Mouse (Mus musculus): ENCODE data around the gene Notch4. TPM values are rescaled to one million over a fixed set of nuclear protein-coding genes. Genes with fewer than 3 reads are reported as not detected.
"Not testable (repeated sequence)": the region's sequence is repeated elsewhere in the genome, so short reads cannot be mapped to it uniquely, and the experiment has no call there.

Notch4 gene
- polyA plus RNA-seq (2014; fragmentation: Nextera tagmentation; extraction: Ambion mirVana): 11.1 and 12.1 TPM in 2 replicates

DNA sequence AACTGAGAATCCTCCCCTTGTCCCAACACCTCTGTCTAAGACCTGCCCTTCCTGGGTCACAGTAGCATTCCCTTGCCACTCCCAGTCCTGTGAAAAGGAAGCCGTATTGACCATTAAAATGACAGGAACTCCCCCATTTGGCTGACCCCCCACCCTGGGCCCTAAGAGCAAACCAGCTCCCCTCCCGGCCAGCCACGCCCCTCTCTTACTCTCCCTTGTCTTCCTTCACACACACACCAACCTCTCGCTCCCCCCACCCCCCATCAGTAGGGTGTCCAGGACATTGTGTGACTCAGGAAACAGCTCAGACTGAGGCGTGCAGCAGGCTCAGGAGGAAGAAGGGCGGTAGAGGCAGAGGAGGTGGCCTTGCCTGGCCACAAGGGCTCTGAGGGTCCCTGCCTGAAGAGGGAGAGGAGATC, at the start of gene Notch4:
Notch4 (plus strand) TSS at position 266 of the 419 bp plus-strand sequence.
- H3K4me2 ChIP-seq (replicated peaks): no peak within 1 kb of the TSS; the same call in 1 of the 2 replicates
- H3K9ac ChIP-seq: no peak within 1 kb of the TSS
- peak within 1 kb of the TSS; percentile 35; the same call in 1 of the 2 replicates for H3K27ac ChIP-seq
- no peaks in the 10 kb centered on the region for H3K9me3 ChIP-seq (ENCODE audit: control insufficient read depth, low read length)
- H3K4me1 ChIP-seq (replicated peaks; ENCODE audit: control insufficient read depth, insufficient read depth, low read length): no peaks in the 10 kb centered on the region
- H3K36me3 ChIP-seq (replicated peaks; ENCODE audit: control insufficient read depth, insufficient read depth): no peaks in the 10 kb centered on the region
- H3K27me3 ChIP-seq (ENCODE audit: control insufficient read depth, insufficient read depth, low read length): no peaks in the 10 kb centered on the region
- DNase-seq (ENCODE audit: low spot score): no peak
- H3K4me3 ChIP-seq (replicated peaks; ENCODE audit: low read length): no peak within 1 kb of the TSS
- no peak for ATAC-seq (ENCODE audit: low FRiP score)
- 16% methylated on average over 6 of the region's 6 CpGs for WGBS

DNA sequence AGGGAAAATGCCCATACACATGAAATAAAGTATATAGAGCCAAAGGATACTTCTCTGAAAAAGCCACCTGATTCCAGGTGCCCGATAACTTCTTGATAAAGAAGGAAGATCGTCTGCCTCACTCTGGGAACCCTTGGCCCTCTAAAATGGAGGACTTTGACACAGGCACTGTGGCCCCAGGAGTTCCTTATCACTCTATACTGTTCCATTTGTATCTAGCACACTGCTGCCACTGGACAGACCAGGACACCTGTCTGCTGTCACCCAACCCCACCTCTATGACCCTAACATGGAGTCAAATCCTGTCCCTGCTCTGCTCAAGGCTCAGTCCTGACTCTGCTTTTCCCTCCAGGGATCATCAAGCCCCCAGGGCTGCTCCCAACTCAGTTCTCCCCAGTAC, 47.6 kb upstream of the Notch4 start:
- H3K4me2 ChIP-seq (replicated peaks): no peak overlapping the region
- WGBS: 63% methylated on average over 2 of the region's 2 CpGs
- DNase-seq (ENCODE audit: low spot score) (no peak), ATAC-seq (ENCODE audit: low FRiP score) (no peak)
- no peaks in the 10 kb centered on the region for H3K4me1 ChIP-seq (replicated peaks; ENCODE audit: control insufficient read depth, insufficient read depth, low read length)
- no peaks in the 10 kb centered on the region for H3K27me3 ChIP-seq (ENCODE audit: control insufficient read depth, insufficient read depth, low read length)
- H3K4me3 ChIP-seq (replicated peaks; ENCODE audit: low read length): no peak overlapping the region
- H3K36me3 ChIP-seq (replicated peaks; ENCODE audit: control insufficient read depth, insufficient read depth): no peaks in the 10 kb centered on the region
- no peak overlapping the region for H3K27ac ChIP-seq
- H3K9me3 ChIP-seq (ENCODE audit: control insufficient read depth, low read length): no peaks in the 10 kb centered on the region
- no peak overlapping the region for H3K9ac ChIP-seq

DNA sequence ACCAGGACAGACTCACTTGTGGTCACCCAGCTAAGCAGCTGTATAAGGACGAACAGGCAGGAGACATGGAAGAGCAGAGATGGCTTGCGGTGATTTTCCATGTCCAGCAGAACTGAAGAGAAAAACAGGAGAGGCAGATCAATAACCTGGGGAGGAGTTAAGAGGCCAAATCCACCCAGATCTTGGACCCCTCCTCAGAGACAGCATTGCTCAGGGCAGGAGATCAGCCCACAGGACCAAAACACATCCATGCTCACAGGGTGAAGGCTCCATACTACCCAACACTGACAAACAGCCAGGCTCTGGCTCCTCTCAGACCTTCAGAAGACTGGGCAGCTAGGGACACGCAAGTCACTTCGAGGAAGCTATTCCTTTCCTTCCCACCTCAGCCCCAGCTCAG, 46.8 kb upstream of the Notch4 start, which contains the start of gene Btnl6:
Btnl6 (minus strand) TSS at position 101 of the 400 bp plus-strand sequence.
- ATAC-seq (ENCODE audit: low FRiP score): no peak
- Histone ChIP-seq H3K4me1 (replicated peaks; ENCODE audit: control insufficient read depth, insufficient read depth, low read length) (no peaks in the 10 kb centered on the region), H3K4me3 (replicated peaks; ENCODE audit: low read length) (no peak within 1 kb of the TSS), H3K9ac (no peak within 1 kb of the TSS), H3K36me3 (replicated peaks; ENCODE audit: control insufficient read depth, insufficient read depth) (no peaks in the 10 kb centered on the region), H3K4me2 (replicated peaks) (no peak within 1 kb of the TSS), H3K27ac (no peak within 1 kb of the TSS), H3K9me3 (ENCODE audit: control insufficient read depth, low read length) (no peaks in the 10 kb centered on the region), H3K27me3 (ENCODE audit: control insufficient read depth, insufficient read depth, low read length) (no peaks in the 10 kb centered on the region)
- DNase-seq (ENCODE audit: low spot score): no peak
- 89% methylated on average over 4 of the region's 4 CpGs for WGBS

DNA sequence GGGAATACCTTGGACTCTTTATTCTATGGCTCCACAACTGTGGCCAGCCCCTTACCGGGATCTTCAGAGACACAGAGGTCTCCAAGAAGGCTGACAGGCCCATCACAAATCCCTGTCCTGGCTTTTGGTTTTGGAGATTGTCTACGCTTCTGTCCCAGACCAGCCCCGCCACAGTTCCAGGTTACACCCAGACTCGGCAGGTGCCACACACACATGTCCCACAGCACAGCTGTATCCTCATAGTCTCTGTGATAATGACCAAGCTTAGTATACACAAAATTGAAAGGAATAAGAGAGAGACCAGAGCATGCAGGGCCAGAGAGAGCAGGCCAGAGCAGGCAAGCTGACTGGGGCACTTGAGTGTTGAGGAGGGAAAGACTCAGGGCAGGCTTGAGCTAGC, 46.3 kb upstream of the Notch4 start:
- no peaks in the 10 kb centered on the region for H3K9me3 ChIP-seq (ENCODE audit: control insufficient read depth, low read length)
- H3K9ac ChIP-seq: no peak overlapping the region
- no peak for DNase-seq (ENCODE audit: low spot score)
- H3K36me3 ChIP-seq (replicated peaks; ENCODE audit: control insufficient read depth, insufficient read depth): no peaks in the 10 kb centered on the region
- no peak overlapping the region for H3K27ac ChIP-seq
- no peak for ATAC-seq (ENCODE audit: low FRiP score)
- no peak overlapping the region for H3K4me3 ChIP-seq (replicated peaks; ENCODE audit: low read length)
- no peaks in the 10 kb centered on the region for H3K27me3 ChIP-seq (ENCODE audit: control insufficient read depth, insufficient read depth, low read length)
- 94% methylated on average over 4 of the region's 4 CpGs for WGBS
- H3K4me2 ChIP-seq (replicated peaks): no peak overlapping the region
- no peaks in the 10 kb centered on the region for H3K4me1 ChIP-seq (replicated peaks; ENCODE audit: control insufficient read depth, insufficient read depth, low read length)

DNA sequence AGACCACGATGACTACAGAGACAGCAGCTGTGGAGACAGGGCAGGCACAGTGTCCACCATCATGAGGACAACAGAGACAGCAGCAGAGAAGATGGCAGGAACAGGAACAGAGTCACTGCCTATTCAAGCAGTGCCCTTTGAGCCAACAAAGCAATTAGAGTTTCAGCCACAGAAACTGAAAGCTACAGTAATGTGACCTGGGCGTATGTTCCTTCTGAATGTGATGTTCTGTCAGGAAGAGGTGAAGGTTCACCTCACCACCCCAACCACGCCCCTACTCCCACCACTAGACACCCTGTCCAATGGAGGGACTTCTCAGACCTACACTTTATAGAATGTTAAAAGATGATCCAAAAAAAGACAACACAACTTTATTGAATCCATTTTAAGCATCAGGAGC, 45.5 kb upstream of the Notch4 start:
- 80% methylated on average over 3 of the region's 3 CpGs for WGBS
- not testable (repeated sequence) for H3K4me1 ChIP-seq (replicated peaks; ENCODE audit: control insufficient read depth, insufficient read depth, low read length); H3K9me3 ChIP-seq (ENCODE audit: control insufficient read depth, low read length); H3K4me3 ChIP-seq (replicated peaks; ENCODE audit: low read length); H3K36me3 ChIP-seq (replicated peaks; ENCODE audit: control insufficient read depth, insufficient read depth); H3K27ac ChIP-seq; DNase-seq (ENCODE audit: low spot score); ATAC-seq (ENCODE audit: low FRiP score); H3K27me3 ChIP-seq (ENCODE audit: control insufficient read depth, insufficient read depth, low read length); H3K9ac ChIP-seq; H3K4me2 ChIP-seq (replicated peaks)

DNA sequence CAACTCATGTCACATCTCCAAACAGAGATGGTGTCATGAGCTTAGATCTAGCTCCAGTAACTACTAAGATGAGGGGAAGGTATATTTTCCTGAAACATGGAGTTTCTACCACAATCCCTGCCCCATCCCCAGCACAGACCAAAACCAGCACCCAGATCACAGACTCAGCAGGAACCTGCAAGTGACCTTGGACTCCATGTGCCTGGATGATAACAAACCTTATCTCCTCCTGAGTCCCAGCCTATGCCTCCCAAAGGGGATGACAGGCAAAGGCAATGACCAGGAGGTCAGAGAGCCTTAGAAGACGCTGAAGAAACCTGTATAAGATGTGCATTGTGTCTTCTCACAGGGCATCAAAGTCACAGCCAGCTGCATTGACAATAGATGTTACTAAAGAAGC, 45.1 kb upstream of the Notch4 start:
- no peak overlapping the region for H3K4me3 ChIP-seq (replicated peaks; ENCODE audit: low read length)
- 90% methylated on average over 1 of the region's 1 CpGs for WGBS

DNA sequence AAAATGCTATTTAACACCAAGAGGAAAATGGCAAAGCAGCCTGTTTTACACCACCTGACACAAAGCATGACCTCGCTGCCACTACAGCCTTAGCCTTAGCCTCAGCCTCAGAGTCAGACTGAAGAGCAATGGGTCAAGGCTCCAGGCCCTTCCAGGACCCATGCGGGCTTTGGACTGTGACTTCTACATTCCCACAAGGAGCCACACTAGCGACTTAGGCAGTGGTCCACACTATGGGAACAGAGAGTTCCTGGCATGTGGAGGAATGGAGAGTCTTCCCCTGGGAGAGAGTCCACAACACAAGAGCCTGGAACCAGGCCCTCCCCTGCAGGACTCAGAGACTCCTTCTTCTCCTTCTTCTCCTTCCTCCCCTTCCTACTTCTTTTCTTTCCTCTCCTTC, 31.4 kb upstream of the Notch4 start:
- 84% methylated on average over 3 of the region's 3 CpGs for WGBS
- no peak overlapping the region for H3K9ac ChIP-seq

More for the DNA sequence above, 45.1 kb upstream of the Notch4 start:
- H3K27me3 ChIP-seq (ENCODE audit: control insufficient read depth, insufficient read depth, low read length): no peaks in the 10 kb centered on the region
- no peak overlapping the region for H3K4me2 ChIP-seq (replicated peaks)
- H3K27ac ChIP-seq: no peak overlapping the region
- ATAC-seq (ENCODE audit: low FRiP score) (no peak), DNase-seq (ENCODE audit: low spot score) (no peak)
- no peaks in the 10 kb centered on the region for H3K36me3 ChIP-seq (replicated peaks; ENCODE audit: control insufficient read depth, insufficient read depth)
- no peak overlapping the region for H3K9ac ChIP-seq
- H3K9me3 ChIP-seq (ENCODE audit: control insufficient read depth, low read length): no peaks in the 10 kb centered on the region
- no peaks in the 10 kb centered on the region for H3K4me1 ChIP-seq (replicated peaks; ENCODE audit: control insufficient read depth, insufficient read depth, low read length)

DNA sequence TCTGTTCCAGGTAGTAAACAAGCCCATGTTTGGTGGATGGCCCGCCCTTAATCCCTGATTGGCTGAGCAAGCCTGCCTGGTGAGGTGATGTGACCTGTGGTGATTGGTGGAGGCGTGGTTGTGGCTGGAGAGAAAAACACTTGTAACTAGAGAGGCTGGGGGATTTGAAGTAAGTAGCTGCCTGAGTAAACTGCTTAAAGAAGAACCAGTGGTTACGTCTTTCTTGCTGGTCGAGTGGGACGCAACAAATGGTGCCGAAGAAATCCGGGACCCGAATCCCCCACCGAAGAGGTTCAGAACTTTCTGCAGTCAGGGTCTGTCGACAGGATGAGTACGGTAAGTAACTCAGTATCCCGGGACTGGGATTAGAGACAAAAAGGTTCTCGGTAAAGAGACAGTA, 20.5 kb upstream of the Notch4 start:
- 96% methylated on average over 12 of the region's 13 CpGs for WGBS
- not testable (repeated sequence) for H3K27me3 ChIP-seq (ENCODE audit: control insufficient read depth, insufficient read depth, low read length); DNase-seq (ENCODE audit: low spot score); H3K36me3 ChIP-seq (replicated peaks; ENCODE audit: control insufficient read depth, insufficient read depth); H3K4me2 ChIP-seq (replicated peaks); H3K9ac ChIP-seq; H3K9me3 ChIP-seq (ENCODE audit: control insufficient read depth, low read length); ATAC-seq (ENCODE audit: low FRiP score); H3K27ac ChIP-seq; H3K4me1 ChIP-seq (replicated peaks; ENCODE audit: control insufficient read depth, insufficient read depth, low read length); H3K4me3 ChIP-seq (replicated peaks; ENCODE audit: low read length)

More for the DNA sequence above, 31.4 kb upstream of the Notch4 start:
- Histone ChIP-seq H3K36me3 (replicated peaks; ENCODE audit: control insufficient read depth, insufficient read depth) (no peaks in the 10 kb centered on the region), H3K4me1 (replicated peaks; ENCODE audit: control insufficient read depth, insufficient read depth, low read length) (no peaks in the 10 kb centered on the region), H3K27me3 (ENCODE audit: control insufficient read depth, insufficient read depth, low read length) (no peaks in the 10 kb centered on the region), H3K9me3 (ENCODE audit: control insufficient read depth, low read length) (no peaks in the 10 kb centered on the region), H3K4me3 (replicated peaks; ENCODE audit: low read length) (no peak overlapping the region), H3K27ac (no peak overlapping the region), H3K4me2 (replicated peaks) (no peak overlapping the region)
- ATAC-seq (ENCODE audit: low FRiP score): no peak
- DNase-seq (ENCODE audit: low spot score): no peak

DNA sequence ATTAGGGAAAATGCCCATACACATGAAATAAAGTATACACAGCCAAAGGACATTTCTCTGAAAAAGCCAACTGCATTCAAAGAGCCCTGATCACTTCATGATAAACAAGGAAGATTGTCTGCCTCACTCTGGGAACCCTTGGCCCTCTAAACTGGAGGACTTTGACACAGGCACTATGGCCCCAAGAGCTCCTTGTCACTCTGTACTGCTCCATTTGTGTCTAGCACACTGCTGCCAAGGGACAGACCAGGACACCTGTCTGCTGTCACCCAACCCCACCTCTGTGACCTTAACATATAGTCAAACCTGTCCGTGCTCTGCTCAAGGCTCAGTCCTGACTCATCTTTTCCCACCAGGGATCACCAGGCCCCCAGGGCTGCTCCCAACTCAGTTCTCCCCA, 17.3 kb upstream of the Notch4 start:
- 95% methylated on average over 1 of the region's 1 CpGs for WGBS
- H3K9me3 ChIP-seq (ENCODE audit: control insufficient read depth, low read length): no peaks in the 10 kb centered on the region
- no peaks in the 10 kb centered on the region for H3K36me3 ChIP-seq (replicated peaks; ENCODE audit: control insufficient read depth, insufficient read depth)
- no peak overlapping the region for H3K27ac ChIP-seq
- DNase-seq (ENCODE audit: low spot score): no peak
- no peak overlapping the region for H3K4me2 ChIP-seq (replicated peaks)
- no peaks in the 10 kb centered on the region for H3K27me3 ChIP-seq (ENCODE audit: control insufficient read depth, insufficient read depth, low read length)
- H3K4me1 ChIP-seq (replicated peaks; ENCODE audit: control insufficient read depth, insufficient read depth, low read length): no peaks in the 10 kb centered on the region
- no peak overlapping the region for H3K4me3 ChIP-seq (replicated peaks; ENCODE audit: low read length)
- no peak for ATAC-seq (ENCODE audit: low FRiP score)
- no peak overlapping the region for H3K9ac ChIP-seq

DNA sequence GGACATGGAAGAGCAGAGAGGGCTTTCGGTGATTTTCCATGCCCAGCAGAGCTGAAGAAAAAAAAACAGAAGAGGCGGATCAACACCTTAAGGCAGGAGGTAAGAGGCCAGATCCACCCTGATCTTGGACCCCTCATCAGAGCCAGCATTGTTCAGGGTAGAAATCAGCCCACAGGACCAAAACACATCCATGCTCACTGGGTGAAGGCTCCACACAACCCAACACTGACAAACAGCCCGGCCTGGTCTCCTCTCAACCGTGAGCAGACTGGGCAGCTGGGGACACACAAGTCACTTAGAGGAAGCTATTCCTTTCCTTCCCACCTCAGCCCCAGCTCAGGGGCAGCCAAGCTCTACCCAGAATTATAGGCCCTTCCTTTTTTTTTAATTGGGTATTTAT, 16.5 kb upstream of the Notch4 start:
- Histone ChIP-seq H3K4me3 (replicated peaks; ENCODE audit: low read length) (no peak overlapping the region), H3K27ac (no peak overlapping the region), H3K9ac (no peak overlapping the region), H3K4me1 (replicated peaks; ENCODE audit: control insufficient read depth, insufficient read depth, low read length) (no peaks in the 10 kb centered on the region), H3K27me3 (ENCODE audit: control insufficient read depth, insufficient read depth, low read length) (no peaks in the 10 kb centered on the region), H3K36me3 (replicated peaks; ENCODE audit: control insufficient read depth, insufficient read depth) (no peaks in the 10 kb centered on the region), H3K9me3 (ENCODE audit: control insufficient read depth, low read length) (no peaks in the 10 kb centered on the region), H3K4me2 (replicated peaks) (no peak overlapping the region)
- DNase-seq (ENCODE audit: low spot score) (no peak), ATAC-seq (ENCODE audit: low FRiP score) (no peak)
- WGBS: 93% methylated on average over 4 of the region's 4 CpGs

All from hindbrain, embryonic 14.5 days (tissue).